Mouse (Mus musculus): ENCODE results near the gene Aff1. TPM values are rescaled to one million over a fixed set of nuclear protein-coding genes. Genes with fewer than 3 reads are reported as not detected.

Aff1 gene
- polyA plus RNA-seq, 1 experiment from 2014 or later: 6.7 TPM

DNA sequence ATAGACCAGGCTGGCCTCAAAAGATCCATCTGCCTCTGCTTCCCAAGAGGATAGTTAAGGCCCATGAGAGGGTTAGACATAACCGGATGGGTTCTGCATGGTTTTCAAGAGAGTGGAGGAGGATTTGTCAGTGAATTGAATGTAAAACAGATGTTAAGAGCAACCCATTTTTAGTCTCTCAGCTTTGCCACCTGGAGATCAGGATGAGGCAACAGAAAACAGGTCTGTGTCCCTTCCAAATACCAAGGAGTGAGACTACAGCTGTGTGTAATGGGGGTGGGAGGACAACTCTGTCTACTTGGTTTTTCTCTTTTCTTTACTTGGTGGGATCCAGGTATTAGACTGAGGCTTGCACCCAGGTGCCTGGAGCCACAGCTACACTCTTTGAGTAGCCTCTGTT lies 37.1 kb downstream of the Aff1 start:
- WGBS: 66% methylated on average over 1 of the region's 1 CpGs
- Histone ChIP-seq H3K27ac (no peak overlapping the region), H3K9me3 (no peaks in the 10 kb centered on the region), H3K36me3 (no peaks in the 10 kb centered on the region), H3K4me2 (no peak overlapping the region), H3K4me1 (peaks cover 5% of the 10 kb centered on the region; the same call in 1 of the 2 replicates), H3K4me3 (no peak overlapping the region), H3K27me3 (no peaks in the 10 kb centered on the region), H3K9ac (no peak overlapping the region)
- ATAC-seq (ENCODE audit: borderline replicate concordance, extremely low read depth, low FRiP score, low TSS enrichment): no peak

DNA sequence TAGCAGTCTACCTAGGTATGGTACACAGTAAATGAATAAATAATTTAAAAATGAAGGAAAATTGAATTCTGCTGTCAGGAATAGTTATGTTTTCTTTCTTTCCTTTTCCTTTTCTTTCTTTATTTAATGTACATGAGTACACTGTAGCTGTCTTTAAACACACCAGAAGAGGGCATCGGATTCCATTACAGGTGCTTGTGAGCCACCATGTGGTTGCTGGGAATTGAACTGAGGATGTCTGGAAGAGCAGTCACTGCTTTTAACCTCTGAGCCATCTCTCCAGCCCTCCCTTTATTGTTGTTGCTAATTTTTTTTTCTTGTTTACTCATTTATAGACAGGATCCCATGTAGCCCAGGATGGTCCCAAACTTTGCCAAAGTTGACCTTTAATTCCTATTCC lies 38.0 kb downstream of the Aff1 start:
- ATAC-seq (ENCODE audit: borderline replicate concordance, extremely low read depth, low FRiP score, low TSS enrichment): no peak
- Histone ChIP-seq H3K27me3 (no peaks in the 10 kb centered on the region), H3K36me3 (no peaks in the 10 kb centered on the region), H3K4me1 (0 out of 2 replicates have a peak, but pooled peaks cover 2% of the 10 kb centered on the region), H3K9me3 (no peaks in the 10 kb centered on the region), H3K4me2 (no peak overlapping the region), H3K4me3 (no peak overlapping the region), H3K27ac (no peak overlapping the region), H3K9ac (no peak overlapping the region)
- 80% methylated on average over 1 of the region's 1 CpGs for WGBS

DNA sequence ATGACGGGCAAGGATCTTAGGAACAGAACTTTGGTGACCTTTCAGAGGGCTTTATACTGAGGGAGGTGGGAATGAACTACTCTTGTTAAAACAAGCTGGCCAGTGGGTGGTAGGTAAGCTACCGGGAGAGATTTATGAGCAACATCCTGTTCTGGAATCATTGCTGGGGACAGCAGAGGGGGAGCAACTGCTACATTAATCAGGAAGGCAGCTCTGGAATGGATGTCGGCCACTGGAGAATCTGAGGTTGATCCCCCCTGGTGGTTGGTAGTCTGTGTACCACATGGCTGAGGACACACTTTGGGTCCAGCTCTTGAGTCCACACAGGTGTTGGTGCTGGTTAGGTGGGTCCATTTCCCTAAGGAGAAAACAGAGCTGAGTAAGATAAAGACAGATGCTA lies 38.6 kb downstream of the Aff1 start:
- Histone ChIP-seq H3K9ac (no peak overlapping the region), H3K4me3 (no peak overlapping the region), H3K27me3 (no peaks in the 10 kb centered on the region), H3K27ac (no peak overlapping the region), H3K9me3 (no peaks in the 10 kb centered on the region), H3K4me1 (peaks cover 8% of the 10 kb centered on the region; the same call in 1 of the 2 replicates), H3K4me2 (no peak overlapping the region), H3K36me3 (no peaks in the 10 kb centered on the region)
- WGBS: 26% methylated on average over 3 of the region's 3 CpGs
- ATAC-seq (ENCODE audit: borderline replicate concordance, extremely low read depth, low FRiP score, low TSS enrichment): no peak

DNA sequence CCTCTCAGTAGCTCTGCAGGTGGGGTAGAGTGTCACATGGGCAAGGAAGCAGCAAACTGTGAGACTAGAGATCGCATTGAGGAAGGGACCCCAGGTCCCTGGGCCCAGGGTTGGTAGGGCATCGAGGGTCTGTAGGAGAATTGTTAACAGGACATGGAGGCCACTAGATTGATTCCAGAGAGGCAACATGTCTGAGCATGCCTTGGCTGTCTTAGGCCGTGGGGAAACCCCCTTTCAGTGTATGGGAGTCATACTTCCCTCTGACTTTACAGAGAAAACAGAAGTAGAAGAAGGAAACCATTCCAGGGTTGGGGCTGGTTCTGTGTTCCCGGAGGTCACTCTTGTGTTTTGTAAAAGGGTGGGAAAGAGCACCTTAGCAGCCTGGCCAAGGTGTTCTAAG lies 40.4 kb downstream of the Aff1 start:
- Histone ChIP-seq H3K27ac (no peak overlapping the region), H3K9ac (no peak overlapping the region), H3K9me3 (no peaks in the 10 kb centered on the region), H3K4me1 (peaks cover 22% of the 10 kb centered on the region), H3K27me3 (no peaks in the 10 kb centered on the region), H3K36me3 (no peaks in the 10 kb centered on the region), H3K4me3 (no peak overlapping the region), H3K4me2 (no peak overlapping the region)
- 76% methylated on average over 4 of the region's 4 CpGs for WGBS
- no peak for ATAC-seq (ENCODE audit: borderline replicate concordance, extremely low read depth, low FRiP score, low TSS enrichment)

DNA sequence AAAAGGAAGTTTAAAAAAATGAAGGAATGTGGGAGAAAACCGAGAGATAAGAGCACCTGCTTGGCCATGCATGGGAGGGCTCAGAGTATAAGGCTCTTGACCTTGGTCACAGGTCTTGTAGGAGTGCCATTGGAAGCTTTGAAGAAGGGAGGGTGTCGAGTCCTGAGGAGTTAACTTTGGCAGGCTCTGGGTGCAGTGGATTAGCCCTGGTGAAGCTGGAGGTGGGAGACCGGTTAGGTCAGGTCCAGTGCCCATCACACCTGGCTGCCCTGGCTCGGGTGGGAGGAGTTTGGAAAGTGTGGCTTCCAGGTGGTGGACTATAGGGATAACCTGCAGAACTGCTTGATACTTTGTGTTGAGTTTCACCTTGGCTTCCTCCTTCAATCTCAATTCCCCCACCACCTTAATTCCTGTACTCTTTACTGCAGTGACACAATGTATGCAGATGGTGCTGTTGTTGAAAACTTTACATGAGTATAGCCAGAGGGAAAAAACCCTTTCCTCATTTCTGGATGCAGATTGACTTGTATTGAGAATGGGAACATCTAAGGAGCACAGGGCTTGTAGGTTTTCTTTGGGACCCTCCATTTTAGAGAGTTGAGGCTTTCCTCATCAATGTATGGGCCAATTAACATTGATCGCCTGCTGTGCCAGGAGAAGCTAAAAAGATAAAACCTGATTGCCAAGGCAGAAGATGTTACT lies 43.4 kb downstream of the Aff1 start:
- no peak overlapping the region for H3K4me3 ChIP-seq
- H3K36me3 ChIP-seq: no peaks in the 10 kb centered on the region
- H3K9me3 ChIP-seq: no peaks in the 10 kb centered on the region
- peak overlapping the region; percentile 41; the same call in 1 of the 2 replicates for H3K27ac ChIP-seq
- no peak overlapping the region for H3K9ac ChIP-seq
- WGBS: 51% methylated on average over 5 of the region's 5 CpGs
- ATAC-seq (ENCODE audit: borderline replicate concordance, extremely low read depth, low FRiP score, low TSS enrichment): peak; percentile 72; the same call in 1 of the 2 replicates
- H3K4me2 ChIP-seq: no peak overlapping the region
- no peaks in the 10 kb centered on the region for H3K27me3 ChIP-seq
- H3K4me1 ChIP-seq: peaks cover 24% of the 10 kb centered on the region

DNA sequence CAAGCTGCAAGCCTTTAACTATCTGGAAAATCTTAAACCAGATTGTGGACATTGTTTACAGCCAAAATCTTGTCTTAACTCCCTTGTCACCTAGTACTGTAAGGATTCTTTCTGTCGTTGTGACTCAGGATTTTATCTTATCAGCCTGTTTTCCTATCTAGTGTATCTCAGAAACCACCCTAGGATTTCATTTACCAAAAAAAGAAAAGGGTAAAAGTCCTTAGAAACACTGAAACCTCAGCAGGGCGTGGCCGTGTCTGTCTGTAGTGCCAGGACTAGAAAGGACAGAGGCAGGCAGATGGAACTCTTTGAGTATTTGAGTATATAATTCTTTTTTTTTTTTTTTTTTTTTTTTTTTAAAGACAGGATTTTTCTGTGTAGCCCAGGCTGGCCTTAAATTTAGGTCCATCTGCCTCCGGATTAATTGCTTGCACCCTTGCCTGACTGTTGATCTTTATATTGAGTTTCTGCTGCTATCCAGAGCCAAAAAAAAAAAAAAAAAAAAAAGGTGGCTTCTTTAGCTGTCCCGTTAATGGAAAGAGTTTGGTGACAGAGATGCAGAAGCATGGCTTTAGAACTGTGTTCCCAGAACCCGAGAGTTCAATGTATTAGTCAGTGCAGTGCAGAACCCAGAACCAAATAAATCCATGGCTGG lies 44.5 kb downstream of the Aff1 start:
- Histone ChIP-seq H3K9ac (no peak overlapping the region), H3K36me3 (no peaks in the 10 kb centered on the region), H3K4me2 (no peak overlapping the region), H3K4me3 (no peak overlapping the region), H3K9me3 (no peaks in the 10 kb centered on the region), H3K27me3 (no peaks in the 10 kb centered on the region), H3K27ac (no peak overlapping the region), H3K4me1 (peaks cover 24% of the 10 kb centered on the region)
- no peak for ATAC-seq (ENCODE audit: borderline replicate concordance, extremely low read depth, low FRiP score, low TSS enrichment)
- whole genome bisulfite sequencing: 49% methylated on average over 6 of the region's 6 CpGs

DNA sequence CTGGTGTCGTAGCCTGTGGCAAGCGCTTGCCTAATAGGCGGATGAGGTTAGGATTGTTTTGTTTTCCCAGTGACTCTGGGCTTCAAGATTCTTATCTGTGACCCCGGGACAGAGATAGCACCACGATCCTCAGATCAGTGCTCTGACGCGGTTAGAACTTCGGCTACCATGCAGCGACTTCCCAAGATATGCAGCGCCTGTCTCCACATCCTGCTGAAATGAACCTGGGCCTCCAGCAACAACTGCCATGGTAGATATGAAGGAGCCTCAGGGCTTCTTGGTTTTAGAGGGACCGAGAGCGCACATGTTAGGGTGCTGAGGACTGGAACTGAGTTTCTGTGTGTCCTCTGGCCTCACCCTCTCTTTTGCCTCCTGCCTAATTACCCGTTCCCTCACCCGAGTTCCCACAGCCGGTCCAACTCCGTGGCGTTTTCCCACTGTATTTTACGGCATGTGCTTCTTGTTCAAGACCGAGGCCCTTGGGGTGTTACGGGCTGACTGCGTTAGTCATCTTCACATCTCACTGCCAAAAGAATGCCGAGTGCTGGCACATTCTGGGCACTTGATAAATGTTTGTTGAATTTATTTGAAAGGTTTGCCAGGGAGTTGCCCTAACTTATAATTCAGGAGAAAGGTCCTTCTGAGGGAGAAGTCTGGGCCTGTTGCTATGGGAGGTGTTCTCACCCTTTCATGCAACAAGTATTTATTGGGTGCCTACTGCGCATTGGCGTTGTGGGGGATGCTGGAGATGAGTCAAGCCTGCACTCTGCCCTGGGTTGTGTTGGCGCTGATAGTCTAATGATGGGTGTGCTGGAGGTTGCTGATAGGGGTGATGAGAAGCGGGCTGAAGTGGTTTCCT lies 45.3 kb downstream of the Aff1 start:
- H3K9ac ChIP-seq: no peak overlapping the region
- 0 out of 2 replicates have a peak overlapping the region, but pooled peaks have one; percentile 5 for H3K27ac ChIP-seq
- no peaks in the 10 kb centered on the region for H3K36me3 ChIP-seq
- 43% methylated on average over 26 of the region's 26 CpGs for WGBS
- H3K4me2 ChIP-seq: no peak overlapping the region
- H3K27me3 ChIP-seq: no peaks in the 10 kb centered on the region
- ATAC-seq (ENCODE audit: borderline replicate concordance, extremely low read depth, low FRiP score, low TSS enrichment): peak; percentile 62; the same call in 1 of the 2 replicates
- H3K4me1 ChIP-seq: peaks cover 24% of the 10 kb centered on the region
- H3K4me3 ChIP-seq: no peak overlapping the region
- H3K9me3 ChIP-seq: no peaks in the 10 kb centered on the region

DNA sequence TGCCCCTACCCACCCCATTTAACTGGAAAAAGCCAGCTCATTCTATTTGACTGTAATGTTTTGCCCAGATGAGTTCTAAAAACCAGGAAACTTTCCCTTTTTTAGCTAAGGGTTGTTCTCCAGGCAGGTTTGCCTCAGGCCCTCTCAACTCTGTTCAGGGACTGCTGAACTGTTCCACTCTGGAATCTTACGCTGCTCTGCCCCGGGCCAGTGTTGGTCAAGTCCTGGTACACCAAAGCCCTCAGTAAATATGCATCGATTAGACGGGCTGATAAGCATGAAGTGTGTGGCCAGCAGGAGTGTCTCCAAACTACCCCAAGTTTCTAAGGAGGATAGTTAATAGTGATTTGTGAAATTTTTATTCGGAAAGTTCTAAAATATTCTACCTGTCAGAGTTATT lies 46.3 kb downstream of the Aff1 start:
- H3K27ac ChIP-seq: no peak overlapping the region
- no peaks in the 10 kb centered on the region for H3K9me3 ChIP-seq
- WGBS: 60% methylated on average over 5 of the region's 5 CpGs
- H3K4me3 ChIP-seq: no peak overlapping the region
- H3K4me1 ChIP-seq: peaks cover 24% of the 10 kb centered on the region
- no peak overlapping the region for H3K4me2 ChIP-seq
- ATAC-seq (ENCODE audit: borderline replicate concordance, extremely low read depth, low FRiP score, low TSS enrichment): no peak
- no peaks in the 10 kb centered on the region for H3K27me3 ChIP-seq
- H3K9ac ChIP-seq: no peak overlapping the region
- no peaks in the 10 kb centered on the region for H3K36me3 ChIP-seq

DNA sequence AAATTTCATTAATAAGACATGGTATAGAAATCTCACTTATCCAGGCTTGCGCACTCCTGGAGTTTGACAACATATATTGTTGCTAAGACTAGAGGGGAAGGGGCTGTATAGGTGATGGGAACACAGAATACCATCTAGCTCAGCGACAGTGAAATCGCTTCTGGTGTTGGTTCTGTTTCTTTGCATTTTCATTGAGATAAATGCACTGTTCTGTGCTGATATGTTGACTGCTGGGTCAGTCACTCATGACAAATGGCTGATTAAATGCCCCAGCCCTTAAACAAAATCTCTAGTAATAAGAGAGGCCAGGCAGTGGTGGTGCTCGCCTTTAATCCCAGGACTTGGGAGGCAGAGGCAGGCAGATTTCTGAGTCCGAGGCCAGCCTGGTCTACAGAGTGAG lies 47.0 kb downstream of the Aff1 start:
- no peaks in the 10 kb centered on the region for H3K9me3 ChIP-seq
- peaks cover 24% of the 10 kb centered on the region for H3K4me1 ChIP-seq
- H3K4me3 ChIP-seq: no peak overlapping the region
- ATAC-seq (ENCODE audit: borderline replicate concordance, extremely low read depth, low FRiP score, low TSS enrichment): no peak
- H3K27me3 ChIP-seq: no peaks in the 10 kb centered on the region
- 84% methylated on average over 5 of the region's 5 CpGs for WGBS
- H3K27ac ChIP-seq: no peak overlapping the region
- no peak overlapping the region for H3K4me2 ChIP-seq
- H3K36me3 ChIP-seq: no peaks in the 10 kb centered on the region
- no peak overlapping the region for H3K9ac ChIP-seq

DNA sequence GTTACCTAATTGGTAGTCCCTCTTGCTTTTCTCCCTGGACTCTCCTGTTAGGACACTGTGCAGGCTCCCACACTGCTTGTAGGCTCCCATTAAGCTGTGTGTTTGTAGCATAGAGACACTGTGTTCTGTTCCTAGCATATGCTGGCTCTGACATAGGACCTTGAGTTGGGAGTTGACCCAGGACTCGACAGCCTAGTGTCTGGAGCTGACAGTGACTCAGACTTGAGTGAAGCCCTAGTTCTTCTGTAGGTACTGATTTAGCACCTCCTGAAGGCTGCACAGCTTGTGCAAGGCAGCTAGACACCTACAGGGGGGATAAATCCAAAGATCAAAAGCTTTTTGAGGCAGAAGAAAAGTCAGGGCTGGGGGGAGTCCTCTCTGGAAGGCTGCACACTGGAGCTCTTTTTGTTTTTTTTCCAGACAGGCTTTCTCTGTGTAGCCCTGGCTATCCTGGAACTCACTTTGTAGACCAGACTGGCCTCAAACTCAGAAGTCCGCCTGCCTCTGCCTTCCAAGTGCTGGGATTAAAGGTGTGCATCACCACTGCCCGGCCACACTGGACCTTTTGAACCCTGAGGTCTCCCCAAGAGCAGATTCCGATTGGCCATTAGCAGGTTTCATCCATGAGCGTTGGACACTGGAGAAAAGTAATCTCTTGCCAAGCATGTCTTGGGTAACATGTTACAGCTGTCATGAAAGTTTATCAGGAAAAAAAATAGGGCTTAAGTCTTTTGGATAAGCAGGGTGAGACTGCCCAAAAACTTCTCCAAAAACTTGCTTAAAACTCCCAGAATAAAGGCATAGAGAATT lies 48.1 kb downstream of the Aff1 start:
- no peak overlapping the region for H3K27ac ChIP-seq
- no peak overlapping the region for H3K9ac ChIP-seq
- WGBS: 61% methylated on average over 5 of the region's 5 CpGs
- no peaks in the 10 kb centered on the region for H3K9me3 ChIP-seq
- no peaks in the 10 kb centered on the region for H3K27me3 ChIP-seq
- H3K36me3 ChIP-seq: no peaks in the 10 kb centered on the region
- peaks cover 21% of the 10 kb centered on the region for H3K4me1 ChIP-seq
- ATAC-seq (ENCODE audit: borderline replicate concordance, extremely low read depth, low FRiP score, low TSS enrichment): no peak
- no peak overlapping the region for H3K4me3 ChIP-seq
- no peak overlapping the region for H3K4me2 ChIP-seq

DNA sequence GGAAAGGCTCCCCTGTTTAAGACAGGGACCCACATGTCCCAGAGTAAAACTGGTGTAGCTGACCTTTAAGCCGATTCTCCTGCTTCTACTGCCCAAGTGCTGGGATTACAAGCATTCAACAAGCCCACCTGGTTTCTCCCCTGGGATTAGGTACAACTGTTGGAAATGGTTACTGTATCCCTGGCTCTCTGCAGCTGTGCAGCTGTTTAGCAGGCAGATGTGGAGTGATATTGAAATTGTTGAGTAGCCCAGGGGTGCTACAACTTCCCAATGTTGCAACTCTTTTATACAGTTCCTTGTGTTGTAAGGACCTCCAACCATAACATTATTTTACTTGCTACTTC lies 48.7 kb downstream of the Aff1 start:
- Histone ChIP-seq H3K27ac (no peak overlapping the region), H3K9ac (no peak overlapping the region), H3K9me3 (no peaks in the 10 kb centered on the region), H3K4me1 (peaks cover 15% of the 10 kb centered on the region), H3K36me3 (no peaks in the 10 kb centered on the region), H3K27me3 (no peaks in the 10 kb centered on the region), H3K4me3 (no peak overlapping the region), H3K4me2 (no peak overlapping the region)
- ATAC-seq (ENCODE audit: borderline replicate concordance, extremely low read depth, low FRiP score, low TSS enrichment): no peak
- 80% methylated on average over 1 of the region's 1 CpGs for whole genome bisulfite sequencing
